Mouse (Mus musculus): ENCODE measurements around the gene Scn2b.

Scn2b gene

DNA sequence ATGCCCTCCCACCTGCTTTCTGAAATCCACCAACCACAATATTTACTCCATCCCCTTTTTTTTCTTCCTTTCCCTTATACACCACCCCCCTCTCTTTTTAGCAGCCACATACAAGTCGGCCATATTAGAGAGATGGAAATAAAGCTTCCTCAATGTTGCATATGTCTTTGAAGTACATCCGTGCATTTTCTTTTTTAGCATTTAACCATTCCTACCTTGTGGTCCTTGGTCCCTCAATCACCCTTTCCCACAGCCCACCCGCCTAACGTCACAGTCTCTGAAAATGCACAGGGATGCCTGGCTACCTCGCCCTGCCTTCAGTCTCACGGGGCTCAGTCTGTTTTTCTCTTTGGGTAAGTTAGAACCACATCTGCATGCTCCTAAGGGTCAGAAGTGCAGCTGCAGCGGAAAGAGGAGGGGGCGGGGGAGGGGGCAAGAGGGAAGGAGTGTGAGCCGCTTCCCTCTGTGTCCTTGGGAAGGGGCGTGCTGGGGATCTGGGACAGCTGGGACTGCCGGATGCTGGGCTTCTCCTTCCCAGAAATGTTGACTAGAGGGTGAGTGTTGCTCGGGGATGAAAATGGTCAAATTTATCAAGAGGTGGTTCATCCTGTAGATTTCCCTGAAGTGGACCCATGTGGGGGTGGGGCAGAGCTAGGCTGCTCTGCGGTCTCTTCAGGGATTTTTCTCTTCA, at the start of gene Scn2b:
Scn2b (plus strand) TSS at position 42 of the 691 bp plus-strand sequence.
- no peak for DNase-seq (ENCODE audit: low read depth)

DNA sequence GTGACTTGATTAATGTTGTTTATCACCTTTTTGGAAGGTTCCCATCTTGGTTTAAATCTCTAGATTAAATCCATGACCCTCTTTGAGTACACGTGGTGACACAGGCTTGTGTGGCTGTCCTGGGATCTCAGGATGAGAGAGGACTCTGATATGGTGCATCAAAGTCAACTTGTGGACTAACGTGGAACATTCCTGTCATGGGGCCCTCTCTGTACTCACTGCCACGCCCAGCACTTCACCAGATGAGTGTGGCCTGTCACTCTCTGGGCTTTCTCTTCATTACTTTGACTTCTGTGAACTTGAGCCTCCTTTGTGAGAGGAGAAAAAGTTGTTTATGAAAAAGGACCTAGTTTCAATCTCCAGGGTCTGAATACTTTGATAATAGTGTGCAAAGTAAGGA, 45.8 kb upstream of the Scn2b start:
- no peak for DNase-seq (ENCODE audit: low read depth)

DNA sequence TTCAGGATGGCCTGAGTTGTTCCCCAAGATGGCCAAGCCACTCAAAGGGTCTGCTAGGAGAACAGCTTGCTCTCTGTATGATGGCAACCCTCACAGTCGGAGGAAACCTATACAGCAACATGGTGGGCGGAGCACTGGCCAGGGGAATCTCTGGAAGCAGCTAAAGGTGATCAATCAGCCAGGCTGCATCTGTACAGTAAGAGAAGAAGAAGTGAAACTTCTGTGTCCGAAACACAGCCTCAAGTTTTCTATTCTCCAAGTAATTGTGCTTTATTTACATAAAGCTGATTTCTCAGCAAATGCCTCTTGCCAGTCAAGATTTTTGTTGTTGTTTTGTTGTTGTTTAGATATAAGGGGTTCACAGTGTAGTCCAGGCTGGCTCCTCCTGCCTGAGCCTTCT, 39.7 kb upstream of the Scn2b start:
- no peak for DNase-seq (ENCODE audit: low read depth)

DNA sequence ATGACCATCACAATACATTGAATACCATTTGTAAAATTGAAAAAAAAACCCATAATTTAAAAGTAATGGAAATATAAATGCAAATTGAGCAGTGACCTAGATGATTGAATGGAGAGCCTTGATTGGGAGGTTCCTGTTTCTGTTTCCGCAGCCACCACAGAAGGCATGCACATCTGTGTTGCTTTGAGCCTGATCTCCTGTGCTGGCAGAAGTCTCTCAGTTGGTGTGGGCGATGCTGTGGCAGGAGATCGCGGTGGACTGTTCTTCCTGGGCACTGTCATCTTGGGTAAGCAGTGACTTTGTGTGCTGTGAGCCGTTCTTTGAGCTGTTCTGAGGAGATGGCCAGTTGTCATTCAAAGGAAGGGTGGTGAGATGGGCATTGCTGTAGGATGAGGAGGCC, 38.6 kb upstream of the Scn2b start, which contains the start of gene Jaml:
Jaml (plus strand) TSS at position 173 of the 400 bp plus-strand sequence.
- peak; percentile 48 for DNase-seq (ENCODE audit: low read depth)

DNA sequence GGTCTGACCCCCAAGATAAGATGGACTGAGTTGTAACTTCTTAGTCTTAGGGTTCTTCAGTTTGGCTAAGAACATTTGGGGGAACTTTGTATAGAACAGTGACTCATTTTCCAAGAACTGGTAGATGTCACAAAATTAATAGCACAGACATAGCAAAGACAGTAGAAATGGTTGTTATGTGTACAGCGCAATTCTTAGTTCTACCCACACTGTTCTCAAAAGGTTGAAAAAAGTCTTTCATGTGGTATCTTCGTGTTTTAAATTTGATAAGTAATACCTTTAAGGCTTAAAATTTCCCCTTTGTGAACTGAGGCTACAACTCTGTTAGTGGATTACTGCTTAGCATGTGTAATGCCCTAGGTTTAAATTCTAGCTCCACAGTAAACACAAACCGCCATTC, 34.5 kb upstream of the Scn2b start:
- DNase-seq (ENCODE audit: low read depth): peak; percentile 55

DNA sequence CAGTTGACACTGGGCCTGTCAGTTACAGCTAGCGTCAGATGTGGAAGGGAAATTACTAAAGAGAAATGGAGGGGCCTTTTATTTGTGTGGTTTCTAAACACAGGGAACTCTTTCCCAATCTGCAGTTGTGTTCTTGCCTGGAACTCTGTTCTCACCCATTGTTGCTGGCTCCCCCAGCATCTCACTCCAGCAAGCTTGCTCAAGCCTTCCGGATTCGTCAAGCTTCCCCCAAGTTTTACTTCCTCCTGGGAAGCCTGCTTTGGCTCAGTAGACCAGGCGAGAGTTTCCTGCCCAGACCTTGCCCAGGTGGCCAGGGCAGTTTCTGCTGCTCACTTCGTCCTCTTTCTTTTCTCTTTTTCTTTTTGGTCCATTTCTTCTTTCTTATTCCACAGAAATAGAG, 33.0 kb upstream of the Scn2b start:
- DNase-seq (ENCODE audit: low read depth): no peak

DNA sequence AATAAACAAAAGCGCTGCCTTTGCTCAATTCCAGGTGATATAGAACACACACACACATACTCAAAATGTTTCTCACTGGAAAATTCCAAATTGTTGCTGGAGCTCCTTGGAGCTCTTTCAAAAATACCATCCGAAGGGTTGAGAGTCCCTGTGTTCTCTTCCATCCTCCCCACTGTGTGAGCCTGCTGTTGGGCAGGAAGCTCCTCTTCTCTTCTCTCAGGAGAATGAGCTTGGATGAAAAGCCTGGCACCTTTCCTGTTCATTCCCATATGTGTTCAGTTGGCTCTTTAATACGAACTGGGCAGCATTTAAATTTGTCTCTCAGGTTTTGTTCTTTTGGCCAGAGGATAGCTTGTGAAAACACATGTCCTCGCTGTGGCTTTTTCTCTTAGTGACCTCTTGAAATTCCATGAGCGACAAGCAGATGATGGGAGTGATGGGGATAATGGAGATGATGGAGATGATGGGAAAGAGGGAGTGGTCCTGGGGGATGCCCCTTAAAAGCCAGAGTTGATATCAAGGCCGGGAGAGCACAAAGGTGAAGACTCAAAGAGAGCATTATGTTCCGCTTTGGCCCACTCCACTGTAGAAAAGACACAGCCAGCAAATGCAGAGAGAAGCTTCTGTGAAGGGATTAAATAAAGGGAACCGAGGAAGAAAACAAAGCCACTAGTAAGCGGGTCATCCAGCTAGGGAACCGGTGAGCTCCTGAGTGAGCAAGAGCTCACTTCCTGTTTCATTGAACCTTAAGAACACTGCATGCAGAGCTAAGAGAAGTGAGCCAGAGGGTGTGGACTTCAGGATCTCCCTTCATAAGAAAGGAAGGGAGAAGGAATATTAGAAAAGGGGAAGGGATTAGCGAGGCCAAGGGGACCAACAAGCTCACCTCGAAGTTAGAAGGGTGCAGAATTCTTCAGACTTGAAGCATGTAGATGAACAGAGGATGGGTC, 31.6 kb upstream of the Scn2b start:
- no peak for DNase-seq (ENCODE audit: low read depth)

DNA sequence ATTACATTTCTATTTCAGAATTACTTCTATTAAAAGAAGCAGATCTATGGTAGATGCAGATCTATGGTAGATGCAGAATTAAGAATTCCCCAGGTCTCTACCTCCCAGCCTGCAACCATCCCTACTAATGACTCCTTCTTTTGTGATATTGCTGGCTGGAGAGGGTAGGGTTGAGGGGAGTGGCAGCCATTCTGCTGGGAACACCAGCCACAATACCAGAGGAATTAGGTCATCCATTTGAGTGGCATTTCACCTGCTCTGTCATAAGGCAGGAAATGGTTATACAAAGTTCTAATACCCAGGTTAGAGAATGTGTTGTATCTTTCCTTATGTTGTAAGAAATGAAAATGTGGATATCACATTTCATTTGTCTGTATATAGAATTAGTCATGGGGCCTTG, 29.5 kb upstream of the Scn2b start:
- DNase-seq (ENCODE audit: low read depth): no peak

DNA sequence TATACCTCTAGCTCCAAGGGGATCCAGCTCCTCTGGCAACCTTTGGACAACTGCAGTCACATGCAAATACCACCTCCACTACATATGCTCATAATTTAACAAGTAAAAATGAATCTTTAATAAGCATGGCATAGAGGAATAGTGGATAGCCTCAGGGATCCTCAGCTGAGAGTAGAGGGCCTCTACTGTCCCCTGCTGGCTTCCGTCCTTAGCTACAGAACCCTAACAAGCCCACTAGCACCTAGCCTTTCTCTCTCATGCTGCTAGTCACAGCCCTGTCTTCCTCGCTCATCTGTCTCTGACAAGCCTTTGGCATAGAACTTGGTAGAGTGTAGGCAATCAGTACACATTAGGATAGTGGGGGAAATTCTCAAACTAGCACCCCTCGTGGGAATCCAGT, 26.8 kb upstream of the Scn2b start:
- no peak for DNase-seq (ENCODE audit: low read depth)

DNA sequence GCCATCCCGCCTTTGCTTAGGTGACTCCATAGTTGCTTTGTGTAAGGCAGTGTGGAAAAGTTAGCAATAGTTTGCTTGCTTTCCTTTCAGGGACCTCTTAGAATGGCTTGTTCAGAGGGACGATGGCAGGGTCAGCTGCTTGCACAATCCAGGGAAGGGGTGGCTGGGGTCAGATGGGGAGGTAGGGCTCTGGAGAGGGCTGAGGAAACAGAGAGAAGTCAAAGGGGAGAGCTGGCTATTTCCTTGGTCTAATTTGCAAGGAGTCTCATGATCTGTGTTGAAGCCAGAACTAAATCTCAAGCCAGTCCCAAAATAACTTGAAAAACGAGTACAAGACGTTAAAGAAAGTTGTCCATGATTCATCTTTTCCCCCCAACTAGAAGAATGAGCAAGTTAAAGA, 24.9 kb upstream of the Scn2b start:
- DNase-seq (ENCODE audit: low read depth): no peak

DNA sequence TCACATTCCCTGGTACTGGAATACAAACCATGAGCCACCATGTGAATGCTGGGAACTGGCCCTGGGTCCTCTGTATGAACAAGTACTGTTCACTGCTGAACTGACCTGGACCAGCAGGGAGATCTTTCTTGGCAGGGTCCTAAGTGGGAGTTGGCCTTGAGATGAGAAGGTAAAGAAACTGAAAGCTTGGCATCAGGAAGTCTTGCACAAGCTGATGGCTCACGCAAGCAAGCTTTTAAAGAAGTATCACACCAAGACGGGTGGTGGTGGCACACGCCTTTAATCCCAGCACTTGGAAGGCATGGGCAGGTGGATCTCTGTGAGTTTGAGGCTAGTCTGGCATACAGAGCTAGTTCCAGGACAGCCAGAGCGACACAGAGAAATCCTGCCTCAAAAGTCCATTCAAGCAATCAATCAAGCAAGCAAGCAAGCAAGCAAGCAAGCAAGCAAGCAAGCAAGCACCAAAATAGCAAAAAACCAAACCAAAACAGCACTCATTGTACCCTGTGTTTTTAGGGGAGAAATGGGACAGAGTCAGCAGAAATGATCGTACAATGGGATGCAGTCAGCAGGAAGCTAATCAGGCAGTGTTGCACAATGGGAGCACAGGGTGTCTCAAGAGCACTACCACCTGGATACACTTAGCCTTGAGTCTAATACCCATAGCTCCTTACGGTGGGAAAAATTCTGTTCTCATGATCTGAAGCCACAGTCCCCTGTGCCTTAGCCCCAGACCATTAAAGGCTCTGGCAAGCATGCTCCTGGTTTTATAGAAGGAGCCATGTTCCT, 22.2 kb upstream of the Scn2b start:
- DNase-seq (ENCODE audit: low read depth): no peak

DNA sequence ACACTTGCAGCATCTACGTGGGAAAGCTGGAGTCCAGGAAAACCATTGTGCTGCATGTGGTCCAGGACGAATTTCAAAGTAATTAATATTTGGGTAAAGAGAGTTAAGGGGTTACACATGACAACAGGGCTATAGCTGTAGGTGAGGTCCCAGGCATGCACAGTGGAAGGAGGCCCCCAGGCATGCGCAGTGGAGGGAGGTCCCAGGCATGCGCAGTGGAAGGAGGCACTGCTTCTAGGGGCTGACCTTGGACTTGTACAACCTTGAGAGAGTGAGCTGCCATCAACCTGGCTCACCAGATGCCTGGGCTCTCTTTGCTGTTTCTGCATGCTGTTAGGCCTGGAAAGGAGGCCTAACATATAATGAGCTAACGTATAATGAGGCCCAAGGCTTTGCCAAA, 19.7 kb upstream of the Scn2b start:
- no peak for DNase-seq (ENCODE audit: low read depth)

DNA sequence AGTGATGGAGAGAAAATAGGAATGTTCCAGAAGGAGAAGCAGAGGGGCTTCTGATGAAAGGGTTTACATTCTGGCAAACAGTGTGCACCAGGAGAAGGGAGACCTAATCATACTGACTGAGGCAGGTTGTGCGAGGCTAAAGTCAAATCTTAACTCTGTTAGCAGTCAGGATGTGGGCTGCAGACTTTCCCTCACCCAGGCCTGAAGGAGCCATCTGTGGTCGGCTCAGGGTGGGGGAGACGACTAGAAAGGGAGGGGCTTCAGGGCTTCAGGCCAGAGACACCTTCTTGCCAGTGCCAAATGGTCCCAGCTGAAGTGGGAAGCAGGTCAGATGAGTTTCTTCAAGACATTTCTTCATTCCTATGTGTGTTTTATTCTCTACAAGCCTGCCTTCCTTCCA, 19.2 kb upstream of the Scn2b start:
- no peak for DNase-seq (ENCODE audit: low read depth)

DNA sequence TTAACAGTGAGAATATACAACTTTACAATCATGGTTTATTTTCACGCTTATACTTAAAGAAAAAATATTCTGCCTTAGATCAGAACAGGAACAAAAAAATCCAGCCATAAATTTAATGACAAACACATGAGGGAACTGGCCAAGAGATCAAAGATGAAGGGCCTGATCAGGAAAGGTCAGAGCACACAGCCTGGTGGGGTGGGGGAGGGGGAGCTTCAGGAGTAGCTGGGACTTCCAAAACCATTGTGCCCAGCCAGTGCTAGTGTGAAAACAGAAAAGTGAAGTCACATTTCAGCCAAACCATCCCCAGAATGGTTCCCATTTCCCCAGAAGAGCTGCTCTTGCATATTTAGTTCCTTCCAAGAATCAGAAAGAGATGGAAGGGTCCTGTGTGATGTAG, 15.1 kb upstream of the Scn2b start:
- no peak for DNase-seq (ENCODE audit: low read depth)

DNA sequence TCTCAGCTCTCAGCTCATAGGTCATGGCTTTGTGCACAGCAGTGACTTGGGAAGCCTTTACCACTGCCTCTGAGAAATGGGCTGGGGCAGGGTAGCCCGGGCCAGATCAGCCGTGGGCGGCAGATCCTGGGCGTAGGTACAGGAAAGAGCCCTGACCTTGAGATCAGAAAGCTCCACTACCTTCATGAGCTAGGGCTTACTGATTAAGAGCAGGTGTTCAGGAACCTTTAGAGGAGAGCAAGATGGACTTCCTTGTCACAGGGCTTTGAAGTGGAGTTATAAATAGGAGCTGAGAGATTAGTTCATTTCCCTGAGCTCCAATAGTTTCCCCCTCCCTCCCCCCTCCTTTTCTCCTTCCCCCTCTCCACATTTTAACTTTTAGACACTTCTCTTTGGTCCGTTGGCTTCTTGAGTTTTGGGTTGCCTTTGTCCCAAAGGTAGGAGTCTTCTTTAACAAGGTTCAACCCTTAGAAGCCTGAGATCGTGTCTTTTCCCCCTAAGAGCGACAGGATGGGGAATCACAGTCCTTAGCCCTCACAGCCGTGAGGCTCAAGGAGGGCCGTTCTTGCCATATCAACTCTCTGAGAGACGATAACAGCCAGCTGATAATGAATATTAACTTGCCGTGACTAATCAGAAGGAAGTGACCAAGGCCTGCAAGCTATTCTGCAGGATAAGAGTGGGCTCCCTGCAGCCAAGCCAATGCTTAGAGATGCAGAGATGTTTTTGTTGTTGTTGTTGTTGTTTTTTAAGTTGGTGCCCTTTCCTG, 14.2 kb upstream of the Scn2b start:
- no peak for DNase-seq (ENCODE audit: low read depth)

DNA sequence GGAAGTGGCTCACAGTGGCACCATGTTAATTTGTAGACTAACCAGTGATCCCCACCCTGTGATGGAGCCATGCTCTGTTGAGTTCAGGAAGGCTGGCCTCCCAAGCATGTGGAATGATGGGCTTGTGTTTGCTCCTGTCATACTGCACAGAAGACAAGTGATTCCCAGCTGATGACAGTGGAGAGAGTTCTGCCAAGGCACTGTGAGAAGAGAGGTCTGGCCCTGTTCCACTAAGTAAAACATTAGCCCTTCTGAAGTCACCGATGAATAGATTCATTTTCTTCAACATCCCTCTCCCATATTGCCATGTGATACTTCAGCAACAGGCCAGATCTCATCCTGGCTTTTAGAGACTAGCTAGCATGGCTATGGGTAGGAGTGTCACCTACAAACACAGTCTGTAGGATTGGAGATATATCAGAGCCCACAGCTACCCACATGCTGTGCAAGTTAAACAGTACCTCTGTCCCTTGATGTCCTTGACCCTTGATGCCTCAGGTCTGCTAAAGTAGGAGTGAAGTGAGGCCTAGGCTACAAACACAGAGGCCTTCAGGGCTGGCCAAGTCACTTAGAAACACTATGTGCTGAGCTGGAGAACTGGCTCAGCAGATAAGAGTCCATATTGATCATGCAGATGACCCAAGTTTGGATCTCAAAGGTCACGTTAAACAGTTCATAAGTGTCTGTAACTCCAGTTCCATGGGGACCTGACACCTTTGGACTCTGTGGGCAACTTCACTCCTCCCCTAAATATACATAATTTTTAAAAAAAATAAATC, 11.8 kb upstream of the Scn2b start:
- no peak for DNase-seq (ENCODE audit: low read depth)

DNA sequence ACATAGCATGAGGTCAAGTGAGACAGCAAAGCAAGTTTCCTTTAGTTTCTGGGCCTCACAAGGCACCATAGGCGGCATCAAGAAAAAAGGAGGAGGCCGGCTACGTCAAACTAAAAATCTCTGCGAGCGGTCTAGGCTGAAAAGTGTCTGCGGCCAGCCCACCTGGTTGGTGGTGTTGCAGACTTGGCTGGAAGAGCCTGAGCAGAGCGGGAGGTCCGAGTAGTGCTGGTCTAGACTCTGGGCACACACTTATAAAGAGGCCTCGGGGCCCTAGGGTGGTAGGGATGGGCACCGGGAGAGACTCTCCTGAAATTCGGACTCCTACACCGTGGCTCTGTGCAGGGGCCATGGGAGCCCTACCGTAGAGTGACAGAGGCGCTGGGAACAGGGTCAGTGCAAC, 1.9 kb upstream of the Scn2b start:
- DNase-seq (ENCODE audit: low read depth): no peak

DNA sequence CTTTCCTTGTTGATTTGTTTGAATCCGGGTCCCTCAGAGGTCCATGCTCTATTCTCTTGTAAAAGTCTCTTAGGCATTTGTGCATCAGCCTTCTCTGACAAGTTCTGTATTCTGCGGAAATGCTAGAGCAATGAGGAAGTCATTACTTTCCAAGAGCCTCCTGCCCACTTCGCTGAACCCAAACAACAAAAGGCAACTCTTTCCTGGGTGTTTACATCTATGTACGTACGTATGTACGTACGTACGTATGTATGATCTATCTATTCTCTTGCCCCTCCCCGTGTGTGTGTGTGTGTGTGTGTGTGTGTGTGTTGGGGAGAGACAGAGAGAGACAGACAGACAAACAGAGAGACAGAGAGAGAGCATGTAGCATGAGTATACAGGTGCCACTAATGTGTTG, 763 bp upstream of the Scn2b start:
- peak; percentile 56 for DNase-seq (ENCODE audit: low read depth)

DNA sequence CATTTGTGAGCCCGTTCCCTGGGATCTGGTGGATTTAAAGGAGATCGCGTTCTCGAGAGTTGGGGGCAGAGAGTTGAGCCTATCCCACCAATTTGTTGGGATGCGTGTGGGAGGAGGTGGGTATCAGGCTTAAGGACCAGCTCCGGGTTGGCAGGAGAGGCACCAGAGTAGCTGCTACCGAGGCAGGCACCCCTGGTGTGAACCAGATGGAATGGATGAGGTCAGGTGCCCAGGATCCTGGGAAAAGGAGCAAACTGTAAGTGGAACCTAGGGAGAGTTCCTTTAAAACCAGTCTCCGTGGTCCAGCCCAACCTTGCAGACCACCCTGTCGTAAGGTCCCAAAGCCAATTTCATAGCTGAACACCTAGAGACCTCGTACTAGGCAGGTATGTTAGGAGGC, 970 bp downstream of the Scn2b start:
- DNase-seq (ENCODE audit: low read depth): no peak

DNA sequence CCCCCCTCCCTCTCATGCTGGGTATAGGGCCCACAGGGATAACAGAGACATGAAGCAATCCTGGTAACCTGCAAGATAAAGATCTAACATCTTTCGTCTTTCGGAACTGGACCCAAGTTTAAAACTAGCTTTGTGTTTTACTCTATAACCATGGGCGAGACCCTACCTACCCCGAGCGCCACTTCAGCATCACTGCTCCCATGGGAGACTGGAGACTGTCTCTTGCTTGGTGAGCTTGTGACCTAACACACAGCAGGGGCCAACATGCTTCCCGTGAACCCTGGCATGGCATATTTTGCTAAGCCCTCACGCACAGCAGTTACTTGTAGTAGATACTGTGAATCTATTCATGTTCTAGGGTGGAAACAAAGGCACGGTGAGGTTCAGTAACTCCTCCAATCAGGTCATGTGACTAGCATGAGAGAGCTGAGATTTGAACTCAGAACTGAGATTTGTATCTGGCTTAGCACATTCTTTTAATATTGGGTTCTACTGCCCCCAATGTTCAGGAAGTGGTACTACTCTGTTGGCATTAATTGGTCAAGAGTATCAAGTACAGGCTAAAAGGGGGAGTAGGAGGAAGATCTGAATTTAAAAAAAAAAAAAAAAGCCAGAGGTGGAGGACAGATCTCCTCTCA, 1.9 kb downstream of the Scn2b start:
- DNase-seq (ENCODE audit: low read depth): peak; percentile 37
